Mouse (Mus musculus): ENCODE data around the gene Taok1.

- no peak for TF ChIP-seq ZNF384 (IDR thresholded peaks at IDR 0.05; ENCODE audit: low read depth, low read length)
- no peak for TF ChIP-seq CHD2 (IDR thresholded peaks at IDR 0.05; ENCODE audit: low read depth, low read length)
- TF ChIP-seq ZC3H11A (IDR thresholded peaks at IDR 0.05; ENCODE audit: borderline replicate concordance, low read depth, low read length) = no peak
- no peak for TF ChIP-seq HCFC1 (IDR thresholded peaks at IDR 0.05; ENCODE audit: borderline replicate concordance, insufficient read depth, low read length)
These were observed 109.8 kb downstream of the Taok1 start for GRCm38 (mm10) chr11:77497851-77498250.

All from ES-E14 (cell line).